Mouse (Mus musculus) mature B cell (primary cell): ENCODE measurements around the gene Rsph3b.
"Not testable (repeated sequence)": the region's sequence is repeated elsewhere in the genome, so short reads cannot be mapped to it uniquely, and the experiment has no call there.

Experiments used
- in situ Hi-C: fragments of 300-500 bp; cut with MboI; formaldehyde crosslinking; loops from 2 replicates; pipeline ENCODE4 v1.14.3; 2019

Rsph3b gene

GRCm38 (mm10) chr17:6947984-6948768 is at the start of gene Rsph3b:
Rsph3b (minus strand) TSS chr17:6948682.
- in situ Hi-C loops: not testable (repeated sequence)

- in situ Hi-C loops: not testable (repeated sequence)
Observed at GRCm38 (mm10) chr17:6997778-6998490, 49.5 kb upstream of the Rsph3b start.

- in situ Hi-C loops: not testable (repeated sequence)
Observed at GRCm38 (mm10) chr17:6996826-6997225, 48.3 kb upstream of the Rsph3b start.

GRCm38 (mm10) chr17:6995504-6995903 is 47.0 kb upstream of the Rsph3b start:
- in situ Hi-C loops: not testable (repeated sequence)

- in situ Hi-C loops: not testable (repeated sequence)
Observed at GRCm38 (mm10) chr17:6986118-6986517, 37.6 kb upstream of the Rsph3b start.

- in situ Hi-C loops: not testable (repeated sequence)
Observed at GRCm38 (mm10) chr17:6980144-6980543, 31.7 kb upstream of the Rsph3b start.

- in situ Hi-C loops: not testable (repeated sequence)
Observed at GRCm38 (mm10) chr17:6979380-6979779, 30.9 kb upstream of the Rsph3b start.

GRCm38 (mm10) chr17:6978287-6979248 is 30.1 kb upstream of the Rsph3b start, which contains the start of gene Gm49721:
Gm49721 (plus strand) TSS chr17:6978904.
- in situ Hi-C loops: not testable (repeated sequence)

- in situ Hi-C loops: not testable (repeated sequence)
Observed at GRCm38 (mm10) chr17:6974985-6975384, 26.5 kb upstream of the Rsph3b start.

GRCm38 (mm10) chr17:6972836-6973396 is 24.4 kb upstream of the Rsph3b start:
- in situ Hi-C loops: not testable (repeated sequence)

- in situ Hi-C loops: not testable (repeated sequence)
Observed at GRCm38 (mm10) chr17:6971238-6971637, 22.8 kb upstream of the Rsph3b start.

GRCm38 (mm10) chr17:6970334-6970733 is 21.9 kb upstream of the Rsph3b start, which contains the start of gene Rnaset2b:
Rnaset2b (plus strand) TSS chr17:6970634.
- in situ Hi-C loops: not testable (repeated sequence)

GRCm38 (mm10) chr17:6967673-6968072 is 19.2 kb upstream of the Rsph3b start:
- in situ Hi-C loops: not testable (repeated sequence)

- in situ Hi-C loops: not testable (repeated sequence)
Observed at GRCm38 (mm10) chr17:6965364-6965763, 16.9 kb upstream of the Rsph3b start.

GRCm38 (mm10) chr17:6962936-6963335 is 14.5 kb upstream of the Rsph3b start:
- in situ Hi-C loops: not testable (repeated sequence)

GRCm38 (mm10) chr17:6962339-6962738 is 13.9 kb upstream of the Rsph3b start:
- in situ Hi-C loops: not testable (repeated sequence)

GRCm38 (mm10) chr17:6961181-6962000 is 12.9 kb upstream of the Rsph3b start:
- in situ Hi-C loops: not testable (repeated sequence)

- in situ Hi-C loops: not testable (repeated sequence)
Observed at GRCm38 (mm10) chr17:6960776-6961175, 12.3 kb upstream of the Rsph3b start, which contains the start of gene Tagap1. Tagap1 (minus strand) TSS chr17:6961156.

- in situ Hi-C loops: not testable (repeated sequence)
Observed at GRCm38 (mm10) chr17:6960349-6960748, 11.9 kb upstream of the Rsph3b start.

- in situ Hi-C loops: not testable (repeated sequence)
Observed at GRCm38 (mm10) chr17:6959543-6960259, 11.2 kb upstream of the Rsph3b start.
